Mouse (Mus musculus) thymus, adult 2 months (tissue): Measurements from ENCODE around the gene Gm12216. TPM values are rescaled to one million over a fixed set of nuclear protein-coding genes. Genes with fewer than 3 reads are reported as not detected.

Experiments
- DNase-seq: peaks from one replicate; pipeline ENCODE4 v3.0.0; 2021
- H3K27ac ChIP-seq: fragments of 200-500 bp; 2 replicates; pipeline ENCODE4 v1.5.1; 2012; ENCODE audit warnings: low read length, control low read depth; ENCODE audit not compliant: control insufficient read depth, insufficient read depth
- H3K27me3 ChIP-seq: fragments of 200-500 bp; 2 replicates; pipeline ENCODE4 v1.6.1; 2012; ENCODE audit warnings: mild to moderate bottlenecking, low read length, moderate library complexity, mixed read lengths; ENCODE audit not compliant: control insufficient read depth, insufficient read depth
- H3K36me3 ChIP-seq: fragments of 200-500 bp; 2 replicates; pipeline ENCODE4 v1.6.1; 2012; ENCODE audit warnings: mild to moderate bottlenecking, low read length, moderate library complexity; ENCODE audit not compliant: control insufficient read depth, insufficient read depth
- H3K4me1 ChIP-seq: fragments of 200-500 bp; replicated peaks from 2 replicates; pipeline ENCODE4 v1.6.1; 2012; ENCODE audit warnings: low read length; ENCODE audit not compliant: control insufficient read depth, insufficient read depth
- H3K4me3 ChIP-seq: fragments of 200-500 bp; 2 replicates; pipeline ENCODE4 v1.5.1; 2012; ENCODE audit warnings: mild to moderate bottlenecking, low read length, control low read depth, moderate library complexity; ENCODE audit not compliant: control insufficient read depth, insufficient read depth
- CTCF ChIP-seq: fragments of 200-500 bp; IDR thresholded peaks from 2 replicates; pipeline ENCODE4 v1.5.1; 2012; ENCODE audit warnings: mild to moderate bottlenecking, control low read depth, low read length, moderate library complexity, borderline replicate concordance; ENCODE audit not compliant: control insufficient read depth, poor library complexity, insufficient read depth; ENCODE audit errors: extremely low read depth
- POLR2A ChIP-seq: fragments of 200-500 bp; IDR thresholded peaks from 2 replicates; pipeline ENCODE4 v1.6.1; 2012; ENCODE audit warnings: mild to moderate bottlenecking, low read length, control low read depth, moderate library complexity; ENCODE audit not compliant: control insufficient read depth, poor library complexity, insufficient read depth; ENCODE audit errors: extremely low read depth
- WGBS: fragments of 180-500 bp; shearing (Covaris S2); methylation state at CpG from one replicate; pipeline ENCODE4 v1.1.7; 2018; 5-methylcytosine and 5-hydroxymethylcytosine counted together
- polyA plus RNA-seq: library from polyadenylated mRNA; depleted of rRNA; stranded (reverse); fragments of >200 nt; gene quantifications from 2 replicates; pipeline ENCODE4 v1.2.3, GENCODE M21; 2012

Gene Gm12216
- polyA plus RNA-seq, 1 experiment: 11.1 TPM

- H3K27me3 ChIP-seq: no peaks in the 10 kb centered on the region
- TF ChIP-seq CTCF (no peak), POLR2A (no peak)
- H3K4me1 ChIP-seq: no peaks in the 10 kb centered on the region
- H3K27ac ChIP-seq: no peak overlapping the region
- 97% methylated on average over 6 of the region's 6 CpGs for WGBS
- no peaks in the 10 kb centered on the region for H3K36me3 ChIP-seq
- no peak overlapping the region for H3K4me3 ChIP-seq
- no peak for DNase-seq
Observed at GRCm38 (mm10) chr11:53899981-53900380, 40.9 kb upstream of the Gm12216 start.

- no peaks in the 10 kb centered on the region for H3K27me3 ChIP-seq
- WGBS: 84% methylated on average over 3 of the region's 3 CpGs
- H3K27ac ChIP-seq: no peak overlapping the region
- TF ChIP-seq POLR2A (no peak), CTCF (no peak)
- no peaks in the 10 kb centered on the region for H3K36me3 ChIP-seq
- no peak overlapping the region for H3K4me3 ChIP-seq
- H3K4me1 ChIP-seq: no peaks in the 10 kb centered on the region
- no peak for DNase-seq
Observed at GRCm38 (mm10) chr11:53899004-53899403, 39.9 kb upstream of the Gm12216 start.

GRCm38 (mm10) chr11:53896935-53897334 is 37.9 kb upstream of the Gm12216 start:
- Histone ChIP-seq H3K36me3 (no peaks in the 10 kb centered on the region), H3K27me3 (no peaks in the 10 kb centered on the region), H3K4me1 (no peaks in the 10 kb centered on the region; the same call in 1 of the 2 replicates), H3K27ac (no peak overlapping the region), H3K4me3 (no peak overlapping the region)
- TF ChIP-seq POLR2A (no peak), CTCF (no peak)
- DNase-seq: no peak
- 91% methylated on average over 6 of the region's 6 CpGs for WGBS

GRCm38 (mm10) chr11:53893451-53893850 is 34.4 kb upstream of the Gm12216 start:
- H3K36me3 ChIP-seq: no peaks in the 10 kb centered on the region
- peaks cover 7% of the 10 kb centered on the region for H3K4me1 ChIP-seq
- 62% methylated on average over 2 of the region's 2 CpGs for WGBS
- H3K27ac ChIP-seq: 0 out of 2 replicates have a peak overlapping the region, but pooled peaks have one; percentile 24
- no peak for DNase-seq
- no peaks in the 10 kb centered on the region for H3K27me3 ChIP-seq
- no peak for TF ChIP-seq POLR2A
- no peak for TF ChIP-seq CTCF
- no peak overlapping the region for H3K4me3 ChIP-seq

GRCm38 (mm10) chr11:53892716-53893416 is 33.8 kb upstream of the Gm12216 start:
- Histone ChIP-seq H3K4me3 (no peak overlapping the region), H3K27me3 (no peaks in the 10 kb centered on the region), H3K36me3 (no peaks in the 10 kb centered on the region), H3K27ac (peak overlapping the region; percentile 95), H3K4me1 (peaks cover 7% of the 10 kb centered on the region)
- WGBS: 11% methylated on average over 9 of the region's 9 CpGs
- DNase-seq: peak; percentile 55
- TF ChIP-seq POLR2A (peak; percentile 29; the same call in 1 of the 2 replicates), CTCF (peak; percentile 17; the same call in 1 of the 2 replicates)

- DNase-seq: peak; percentile 98
- peak within 1 kb of the TSS; percentile 84 for H3K4me3 ChIP-seq
- TF ChIP-seq CTCF (no peak; the same call in 1 of the 2 replicates), POLR2A (peak; percentile 67)
- peak within 1 kb of the TSS; percentile 59 for H3K27ac ChIP-seq
- no peaks in the 10 kb centered on the region for H3K36me3 ChIP-seq
- H3K27me3 ChIP-seq: no peaks in the 10 kb centered on the region
- WGBS: 3% methylated on average over 63 of the region's 63 CpGs
- peaks cover 7% of the 10 kb centered on the region for H3K4me1 ChIP-seq
Observed at GRCm38 (mm10) chr11:53891505-53892451, 32.7 kb upstream of the Gm12216 start, which contains the start of gene Slc22a5. Slc22a5 (minus strand) TSS chr11:53891660.
